Mouse (Mus musculus): Measurements from ENCODE around the gene Nisch. TPM values are rescaled to one million over a fixed set of nuclear protein-coding genes. Genes with fewer than 3 reads are reported as not detected.

Gene Nisch
- polyA plus RNA-seq, 2 experiments, result 339 to 514 TPM

DNA sequence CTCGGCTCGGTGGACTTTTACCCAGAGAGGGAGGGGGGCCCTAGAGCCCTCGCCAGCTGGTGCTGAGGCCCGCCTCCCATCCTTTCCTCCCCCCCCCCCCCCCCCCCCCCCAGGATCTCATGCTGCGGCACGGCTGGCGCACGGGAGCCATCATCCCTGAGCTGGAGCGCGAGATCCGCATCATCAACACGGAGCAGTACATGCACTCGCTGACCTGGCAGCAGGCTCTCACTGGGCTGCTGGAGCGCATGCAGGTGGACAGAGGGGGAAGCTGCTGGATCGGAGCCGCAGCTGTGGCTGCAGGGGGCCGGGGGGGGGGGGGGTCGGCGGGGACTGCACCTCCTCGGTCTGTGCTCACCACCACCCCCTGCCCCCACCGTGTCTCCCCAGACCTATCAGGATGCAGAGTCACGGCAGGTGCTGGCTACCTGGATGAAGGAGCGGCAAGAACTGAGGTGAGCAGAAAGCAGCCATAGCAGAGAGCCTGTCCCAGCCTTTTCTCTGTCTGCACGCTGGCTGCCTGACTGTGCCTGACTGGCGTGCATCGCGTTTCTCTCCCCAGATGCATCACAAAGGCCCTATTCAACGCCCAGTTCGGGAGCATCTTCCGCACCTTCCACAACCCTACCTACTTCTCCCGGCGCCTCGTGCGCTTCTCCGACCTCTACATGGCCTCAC is 78.4 kb downstream of the Nisch start:
- WGBS, result 90% methylated on average over 21 of the region's 35 CpGs
- peaks cover 12% of the 10 kb centered on the region for H3K4me1 ChIP-seq (ENCODE audit: control insufficient read depth, insufficient read depth, low read length)
- H3K36me3 ChIP-seq (ENCODE audit: control insufficient read depth, insufficient read depth, low read length), result peaks cover 83% of the 10 kb centered on the region
- no peak overlapping the region for H3K4me2 ChIP-seq (replicated peaks; ENCODE audit: low read depth, low read length, severe bottlenecking)
- DNase-seq (ENCODE audit: low spot score) (no peak), ATAC-seq (ENCODE audit: low FRiP score, low read depth) (no peak)
- H3K9ac ChIP-seq (ENCODE audit: low read depth, low read length, severe bottlenecking), result no peak overlapping the region
- H3K27me3 ChIP-seq (ENCODE audit: control insufficient read depth, insufficient read depth, low read length), result no peaks in the 10 kb centered on the region
- TF ChIP-seq POLR2A (IDR thresholded peaks at IDR 0.05; ENCODE audit: borderline replicate concordance, extremely low read depth, insufficient read depth, insufficient read length), result no peak
- H3K4me3 ChIP-seq (replicated peaks; ENCODE audit: low read length), result no peak overlapping the region
- no peaks in the 10 kb centered on the region for H3K9me3 ChIP-seq (ENCODE audit: control insufficient read depth, low read length)
- no peak overlapping the region for H3K27ac ChIP-seq (replicated peaks; ENCODE audit: low read depth, low read length)

DNA sequence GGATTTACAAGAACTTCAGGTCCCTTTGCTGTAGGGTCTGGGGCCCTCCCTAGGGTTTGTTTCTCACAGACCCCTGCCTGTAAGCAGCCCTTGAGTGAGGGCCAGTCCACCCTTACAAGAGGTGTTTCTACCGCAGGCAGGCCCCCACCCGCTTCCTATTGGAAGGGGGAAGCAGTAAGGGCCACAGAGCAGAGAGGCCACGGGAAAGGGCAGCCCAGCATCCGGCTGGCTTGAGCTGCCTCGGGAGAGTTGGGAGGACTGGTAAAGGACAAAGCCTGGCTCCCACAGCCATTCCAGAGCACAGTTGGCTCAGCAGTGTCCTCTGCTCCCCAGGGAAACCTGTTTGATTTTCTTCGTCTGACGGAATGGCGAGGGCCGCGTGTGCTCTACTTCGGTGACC is 79.0 kb downstream of the Nisch start:
- H3K4me1 ChIP-seq (ENCODE audit: control insufficient read depth, insufficient read depth, low read length), result peaks cover 18% of the 10 kb centered on the region
- no peak overlapping the region for H3K4me3 ChIP-seq (replicated peaks; ENCODE audit: low read length)
- H3K9me3 ChIP-seq (ENCODE audit: control insufficient read depth, low read length), result no peaks in the 10 kb centered on the region
- WGBS, result 84% methylated on average over 11 of the region's 11 CpGs
- TF ChIP-seq POLR2A (IDR thresholded peaks at IDR 0.05; ENCODE audit: borderline replicate concordance, extremely low read depth, insufficient read depth, insufficient read length), result no peak
- no peak overlapping the region for H3K27ac ChIP-seq (replicated peaks; ENCODE audit: low read depth, low read length)
- DNase-seq (ENCODE audit: low spot score) (no peak), ATAC-seq (ENCODE audit: low FRiP score, low read depth) (no peak)
- no peak overlapping the region for H3K4me2 ChIP-seq (replicated peaks; ENCODE audit: low read depth, low read length, severe bottlenecking)
- no peak overlapping the region for H3K9ac ChIP-seq (ENCODE audit: low read depth, low read length, severe bottlenecking)
- peaks cover 83% of the 10 kb centered on the region for H3K36me3 ChIP-seq (ENCODE audit: control insufficient read depth, insufficient read depth, low read length)
- H3K27me3 ChIP-seq (ENCODE audit: control insufficient read depth, insufficient read depth, low read length), result no peaks in the 10 kb centered on the region

DNA sequence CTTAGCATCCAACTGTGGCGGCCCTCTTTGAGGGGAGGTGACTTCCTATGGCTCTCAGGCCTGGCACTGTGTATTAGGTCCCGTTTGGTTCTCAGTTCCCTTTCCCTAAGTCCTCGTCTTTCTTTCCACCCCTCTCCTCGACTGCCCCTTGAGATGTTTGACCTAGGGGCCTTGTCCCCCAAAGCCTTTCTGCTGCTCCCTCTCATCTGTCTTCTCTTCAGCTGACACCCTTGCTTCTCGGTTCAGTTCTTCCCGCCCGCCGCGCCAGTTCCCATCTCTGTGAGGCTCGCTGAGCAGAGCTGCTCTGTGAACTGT is 79.5 kb downstream of the Nisch start:
- TF ChIP-seq POLR2A (IDR thresholded peaks at IDR 0.05; ENCODE audit: borderline replicate concordance, extremely low read depth, insufficient read depth, insufficient read length), result no peak
- DNase-seq (ENCODE audit: low spot score) (no peak), ATAC-seq (ENCODE audit: low FRiP score, low read depth) (no peak)
- Histone ChIP-seq H3K36me3 (ENCODE audit: control insufficient read depth, insufficient read depth, low read length) (peaks cover 82% of the 10 kb centered on the region), H3K9me3 (ENCODE audit: control insufficient read depth, low read length) (no peaks in the 10 kb centered on the region), H3K4me2 (replicated peaks; ENCODE audit: low read depth, low read length, severe bottlenecking) (no peak overlapping the region), H3K4me3 (replicated peaks; ENCODE audit: low read length) (no peak overlapping the region), H3K9ac (ENCODE audit: low read depth, low read length, severe bottlenecking) (no peak overlapping the region), H3K27me3 (ENCODE audit: control insufficient read depth, insufficient read depth, low read length) (no peaks in the 10 kb centered on the region), H3K4me1 (ENCODE audit: control insufficient read depth, insufficient read depth, low read length) (peaks cover 24% of the 10 kb centered on the region), H3K27ac (replicated peaks; ENCODE audit: low read depth, low read length) (no peak overlapping the region)
- WGBS, result 89% methylated on average over 10 of the region's 10 CpGs

- DNase-seq (ENCODE audit: low spot score) (no peak), ATAC-seq (ENCODE audit: low FRiP score, low read depth) (no peak)
- H3K27ac ChIP-seq (replicated peaks; ENCODE audit: low read depth, low read length), result no peak overlapping the region
- no peaks in the 10 kb centered on the region for H3K27me3 ChIP-seq (ENCODE audit: control insufficient read depth, insufficient read depth, low read length)
- no peak overlapping the region for H3K4me3 ChIP-seq (replicated peaks; ENCODE audit: low read length)
- no peak overlapping the region for H3K9ac ChIP-seq (ENCODE audit: low read depth, low read length, severe bottlenecking)
- no peak for TF ChIP-seq POLR2A (IDR thresholded peaks at IDR 0.05; ENCODE audit: borderline replicate concordance, extremely low read depth, insufficient read depth, insufficient read length)
- 92% methylated on average over 26 of the region's 26 CpGs for WGBS
- H3K4me1 ChIP-seq (ENCODE audit: control insufficient read depth, insufficient read depth, low read length), result peaks cover 29% of the 10 kb centered on the region
- no peak overlapping the region for H3K4me2 ChIP-seq (replicated peaks; ENCODE audit: low read depth, low read length, severe bottlenecking)
- H3K9me3 ChIP-seq (ENCODE audit: control insufficient read depth, low read length), result no peaks in the 10 kb centered on the region
- H3K36me3 ChIP-seq (ENCODE audit: control insufficient read depth, insufficient read depth, low read length), result peaks cover 77% of the 10 kb centered on the region
Measured at GRCm38 (mm10) chr14:31136411-31137280, 80.1 kb downstream of the Nisch start.

DNA sequence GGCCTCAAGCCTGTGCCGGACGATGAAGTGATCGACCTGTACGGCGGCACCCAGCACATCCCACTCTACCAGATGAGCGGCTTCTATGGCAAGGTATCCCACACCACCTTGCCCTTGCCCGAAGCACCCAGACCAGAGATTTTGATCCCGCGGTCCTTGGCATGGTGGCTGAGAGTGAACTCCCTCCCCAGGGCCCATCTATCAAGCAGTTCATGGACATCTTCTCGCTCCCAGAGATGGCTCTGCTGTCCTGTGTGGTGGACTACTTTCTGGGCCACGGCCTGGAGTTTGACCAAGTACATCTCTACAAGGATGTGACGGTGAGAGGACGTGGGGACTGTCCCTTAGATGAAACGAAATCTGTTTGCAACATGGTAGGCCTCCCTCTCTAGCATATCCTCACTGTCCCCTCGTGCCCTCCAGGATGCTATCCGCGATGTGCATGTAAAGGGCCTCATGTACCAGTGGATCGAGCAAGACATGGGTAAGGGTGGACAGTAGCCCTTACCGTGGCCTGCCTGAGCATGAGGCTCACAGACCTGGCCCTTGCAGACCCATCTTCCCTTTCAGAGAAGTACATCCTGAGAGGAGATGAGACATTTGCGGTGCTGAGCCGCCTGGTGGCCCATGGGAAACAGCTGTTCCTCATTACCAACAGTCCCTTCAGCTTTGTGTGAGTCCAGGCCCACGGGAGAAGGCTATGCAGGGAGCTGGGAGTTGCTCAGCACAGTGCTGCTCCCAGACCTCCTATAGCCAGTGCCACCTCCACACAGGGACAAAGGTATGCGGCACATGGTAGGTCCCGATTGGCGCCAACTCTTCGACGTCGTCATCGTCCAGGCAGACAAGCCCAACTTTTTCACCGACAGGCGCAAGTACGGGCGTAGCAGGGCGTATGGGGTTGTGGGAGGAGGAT is 81.0 kb downstream of the Nisch start:
- Histone ChIP-seq H3K36me3 (ENCODE audit: control insufficient read depth, insufficient read depth, low read length) (peaks cover 68% of the 10 kb centered on the region), H3K9me3 (ENCODE audit: control insufficient read depth, low read length) (no peaks in the 10 kb centered on the region), H3K4me2 (replicated peaks; ENCODE audit: low read depth, low read length, severe bottlenecking) (no peak overlapping the region), H3K27ac (replicated peaks; ENCODE audit: low read depth, low read length) (no peak overlapping the region), H3K4me3 (replicated peaks; ENCODE audit: low read length) (no peak overlapping the region), H3K9ac (ENCODE audit: low read depth, low read length, severe bottlenecking) (no peak overlapping the region), H3K27me3 (ENCODE audit: control insufficient read depth, insufficient read depth, low read length) (no peaks in the 10 kb centered on the region), H3K4me1 (ENCODE audit: control insufficient read depth, insufficient read depth, low read length) (peaks cover 29% of the 10 kb centered on the region)
- DNase-seq (ENCODE audit: low spot score) (no peak), ATAC-seq (ENCODE audit: low FRiP score, low read depth) (no peak)
- WGBS, result 90% methylated on average over 34 of the region's 34 CpGs
- no peak for TF ChIP-seq POLR2A (IDR thresholded peaks at IDR 0.05; ENCODE audit: borderline replicate concordance, extremely low read depth, insufficient read depth, insufficient read length)
